Mouse (Mus musculus): ENCODE results near the gene Ank3. TPM values are rescaled to one million over a fixed set of nuclear protein-coding genes. Genes with fewer than 3 reads are reported as not detected.
A peak's percentile ranks its signal among the peaks of the same experiment; 100 is the strongest.
"Not testable (repeated sequence)": the region's sequence is repeated elsewhere in the genome, so short reads cannot be mapped to it uniquely, and the experiment has no call there.

The Ank3 gene
- polyA plus RNA-seq, 1 experiment from 2014 or later: 30.6 TPM

GRCm38 (mm10) chr10:69910304-69910703 is 511.7 kb downstream of the Ank3 start:
- WGBS: 12% methylated on average over 5 of the region's 6 CpGs
- peak overlapping the region; percentile 6; the same call in 1 of the 2 replicates for H3K4me2 ChIP-seq
- H3K36me3 ChIP-seq; H3K9me3 ChIP-seq (replicated peaks); H3K27me3 ChIP-seq; H3K9ac ChIP-seq; H3K4me3 ChIP-seq; H3K4me1 ChIP-seq (replicated peaks): not testable (repeated sequence)
- peak overlapping the region; percentile 73 for H3K27ac ChIP-seq
- peak; percentile 81 for ATAC-seq (replicated peaks; ENCODE audit: insufficient number of reproducible peaks, insufficient read depth, low FRiP score, low read depth)

GRCm38 (mm10) chr10:69910726-69911125 is 512.2 kb downstream of the Ank3 start:
- peak overlapping the region; percentile 37 for H3K4me2 ChIP-seq
- not testable (repeated sequence) for ATAC-seq (replicated peaks; ENCODE audit: insufficient number of reproducible peaks, insufficient read depth, low FRiP score, low read depth)
- 29% methylated on average over 6 of the region's 7 CpGs for WGBS

GRCm38 (mm10) chr10:69915566-69915965 is 517.0 kb downstream of the Ank3 start:
- no peak overlapping the region for H3K4me2 ChIP-seq
- peaks cover 2% of the 10 kb centered on the region; the same call in 1 of the 2 replicates for H3K4me1 ChIP-seq (replicated peaks)
- no peak for ATAC-seq (replicated peaks; ENCODE audit: insufficient number of reproducible peaks, insufficient read depth, low FRiP score, low read depth)
- WGBS: 90% methylated on average over 3 of the region's 3 CpGs
- no peak overlapping the region for H3K4me3 ChIP-seq
- no peaks in the 10 kb centered on the region for H3K27me3 ChIP-seq
- no peaks in the 10 kb centered on the region for H3K36me3 ChIP-seq
- no peak overlapping the region for H3K27ac ChIP-seq
- H3K9me3 ChIP-seq (replicated peaks): no peaks in the 10 kb centered on the region
- H3K9ac ChIP-seq: no peak overlapping the region

More at GRCm38 (mm10) chr10:69910726-69911125, 512.2 kb downstream of the Ank3 start:
- H3K9ac ChIP-seq; H3K9me3 ChIP-seq (replicated peaks); H3K4me1 ChIP-seq (replicated peaks); H3K27me3 ChIP-seq; H3K4me3 ChIP-seq; H3K36me3 ChIP-seq; H3K27ac ChIP-seq: not testable (repeated sequence)

- no peaks in the 10 kb centered on the region for H3K9me3 ChIP-seq (replicated peaks)
- 85% methylated on average over 4 of the region's 4 CpGs for WGBS
- H3K9ac ChIP-seq: no peak overlapping the region
- H3K4me1 ChIP-seq (replicated peaks): no peaks in the 10 kb centered on the region
- H3K27me3 ChIP-seq: no peaks in the 10 kb centered on the region
- H3K36me3 ChIP-seq: no peaks in the 10 kb centered on the region
- ATAC-seq (replicated peaks; ENCODE audit: insufficient number of reproducible peaks, insufficient read depth, low FRiP score, low read depth): no peak
- no peak overlapping the region for H3K4me3 ChIP-seq
- H3K27ac ChIP-seq: no peak overlapping the region
- no peak overlapping the region for H3K4me2 ChIP-seq
Observed at GRCm38 (mm10) chr10:69916205-69916604, 517.6 kb downstream of the Ank3 start.

GRCm38 (mm10) chr10:69916689-69917435 is 518.3 kb downstream of the Ank3 start:
- no peaks in the 10 kb centered on the region for H3K4me1 ChIP-seq (replicated peaks)
- no peak overlapping the region for H3K27ac ChIP-seq
- H3K4me3 ChIP-seq: no peak overlapping the region
- H3K4me2 ChIP-seq: no peak overlapping the region
- H3K36me3 ChIP-seq: no peaks in the 10 kb centered on the region
- no peaks in the 10 kb centered on the region for H3K27me3 ChIP-seq
- ATAC-seq (replicated peaks; ENCODE audit: insufficient number of reproducible peaks, insufficient read depth, low FRiP score, low read depth): no peak
- no peak overlapping the region for H3K9ac ChIP-seq
- H3K9me3 ChIP-seq (replicated peaks): no peaks in the 10 kb centered on the region
- 67% methylated on average over 10 of the region's 10 CpGs for WGBS

GRCm38 (mm10) chr10:69917711-69918110 is 519.1 kb downstream of the Ank3 start:
- no peaks in the 10 kb centered on the region for H3K9me3 ChIP-seq (replicated peaks)
- no peak overlapping the region for H3K4me2 ChIP-seq
- 78% methylated on average over 5 of the region's 5 CpGs for WGBS
- H3K27me3 ChIP-seq: no peaks in the 10 kb centered on the region
- H3K36me3 ChIP-seq: no peaks in the 10 kb centered on the region
- no peak for ATAC-seq (replicated peaks; ENCODE audit: insufficient number of reproducible peaks, insufficient read depth, low FRiP score, low read depth)
- no peaks in the 10 kb centered on the region; the same call in 1 of the 2 replicates for H3K4me1 ChIP-seq (replicated peaks)
- H3K4me3 ChIP-seq: no peak overlapping the region
- H3K27ac ChIP-seq: no peak overlapping the region
- no peak overlapping the region for H3K9ac ChIP-seq

- Histone ChIP-seq H3K27me3 (no peaks in the 10 kb centered on the region), H3K9ac (no peak overlapping the region), H3K4me1 (replicated peaks) (peaks cover 1% of the 10 kb centered on the region; the same call in 1 of the 2 replicates), H3K4me2 (no peak overlapping the region), H3K9me3 (replicated peaks) (no peaks in the 10 kb centered on the region), H3K27ac (no peak overlapping the region), H3K4me3 (no peak overlapping the region), H3K36me3 (no peaks in the 10 kb centered on the region)
- no peak for ATAC-seq (replicated peaks; ENCODE audit: insufficient number of reproducible peaks, insufficient read depth, low FRiP score, low read depth)
- WGBS: 90% methylated on average over 6 of the region's 6 CpGs
Observed at GRCm38 (mm10) chr10:69918461-69919151, 520.0 kb downstream of the Ank3 start.

GRCm38 (mm10) chr10:69919152-69919492 is 520.5 kb downstream of the Ank3 start:
- Histone ChIP-seq H3K9me3 (replicated peaks) (no peaks in the 10 kb centered on the region), H3K27ac (no peak overlapping the region), H3K9ac (no peak overlapping the region), H3K36me3 (no peaks in the 10 kb centered on the region), H3K4me3 (no peak overlapping the region), H3K4me1 (replicated peaks) (peaks cover 6% of the 10 kb centered on the region), H3K27me3 (no peaks in the 10 kb centered on the region), H3K4me2 (no peak overlapping the region)
- no peak for ATAC-seq (replicated peaks; ENCODE audit: insufficient number of reproducible peaks, insufficient read depth, low FRiP score, low read depth)
- WGBS: 75% methylated on average over 5 of the region's 5 CpGs

GRCm38 (mm10) chr10:69919746-69920145 is 521.2 kb downstream of the Ank3 start:
- 80% methylated on average over 7 of the region's 7 CpGs for WGBS
- Histone ChIP-seq H3K4me3 (no peak overlapping the region), H3K4me1 (replicated peaks) (peaks cover 12% of the 10 kb centered on the region), H3K4me2 (no peak overlapping the region), H3K9me3 (replicated peaks) (no peaks in the 10 kb centered on the region), H3K27ac (no peak overlapping the region), H3K36me3 (no peaks in the 10 kb centered on the region), H3K27me3 (no peaks in the 10 kb centered on the region), H3K9ac (no peak overlapping the region)
- no peak for ATAC-seq (replicated peaks; ENCODE audit: insufficient number of reproducible peaks, insufficient read depth, low FRiP score, low read depth)

- Histone ChIP-seq H3K4me1 (replicated peaks) (peaks cover 34% of the 10 kb centered on the region), H3K9ac (no peak overlapping the region), H3K36me3 (no peaks in the 10 kb centered on the region), H3K4me3 (no peak overlapping the region), H3K27me3 (no peaks in the 10 kb centered on the region), H3K4me2 (no peak overlapping the region), H3K27ac (no peak overlapping the region), H3K9me3 (replicated peaks) (no peaks in the 10 kb centered on the region)
- no peak for ATAC-seq (replicated peaks; ENCODE audit: insufficient number of reproducible peaks, insufficient read depth, low FRiP score, low read depth)
- 86% methylated on average over 5 of the region's 5 CpGs for WGBS
Observed at GRCm38 (mm10) chr10:69922076-69922475, 523.5 kb downstream of the Ank3 start.

GRCm38 (mm10) chr10:69923801-69924200 is 525.2 kb downstream of the Ank3 start:
- Histone ChIP-seq H3K27ac (no peak overlapping the region), H3K4me1 (replicated peaks) (peaks cover 36% of the 10 kb centered on the region), H3K4me2 (peak overlapping the region; percentile 68), H3K4me3 (no peak overlapping the region), H3K9me3 (replicated peaks) (no peaks in the 10 kb centered on the region), H3K36me3 (no peaks in the 10 kb centered on the region), H3K9ac (no peak overlapping the region), H3K27me3 (no peaks in the 10 kb centered on the region)
- no peak for ATAC-seq (replicated peaks; ENCODE audit: insufficient number of reproducible peaks, insufficient read depth, low FRiP score, low read depth)
- WGBS: 20% methylated on average over 8 of the region's 8 CpGs

Data from heart, embryonic 15.5 days (tissue).